Mouse (Mus musculus): ENCODE results near the gene Bckdk.
"Not testable (repeated sequence)": the region's sequence is repeated elsewhere in the genome, so short reads cannot be mapped to it uniquely, and the experiment has no call there.

Gene Bckdk

DNA sequence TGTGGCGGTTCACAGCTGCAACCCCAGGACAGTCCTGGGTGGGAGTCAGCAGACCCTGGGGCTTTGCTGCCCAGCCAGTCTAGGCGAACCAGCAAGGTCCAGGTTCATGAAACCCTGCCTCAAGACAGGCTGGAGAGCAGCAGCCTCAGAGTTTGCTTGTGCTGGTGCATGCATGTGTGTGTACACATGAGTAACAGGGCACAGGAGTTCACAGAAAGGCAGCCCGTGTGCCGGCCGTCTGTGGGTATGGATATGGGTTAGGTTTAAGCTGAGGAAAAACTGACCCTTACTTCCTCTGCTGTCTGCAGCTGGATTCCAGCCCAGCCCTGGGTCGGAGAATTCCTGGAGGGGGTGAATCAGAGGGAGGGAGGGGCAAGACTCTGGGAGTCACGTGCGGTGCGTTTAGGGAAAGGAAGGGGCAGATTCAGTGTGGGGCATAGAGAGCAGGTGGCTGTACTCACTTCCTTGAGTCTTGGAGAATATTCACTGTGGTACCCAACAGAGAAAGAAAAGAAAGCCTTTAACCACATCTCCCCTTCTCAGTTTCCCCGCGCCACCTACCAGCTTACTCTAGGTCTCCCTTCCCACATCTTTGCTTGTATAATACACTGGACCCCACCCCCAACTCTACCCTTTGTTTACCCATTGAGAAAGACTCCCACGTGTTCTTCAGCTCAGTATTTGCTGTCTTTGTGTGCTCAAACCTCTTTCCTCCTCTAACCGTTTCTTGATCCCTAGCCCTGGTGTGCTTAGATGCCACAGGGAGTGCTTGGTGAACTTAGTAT lies 27.7 kb downstream of the Bckdk start:
- DNase-seq: no peak

- DNase-seq: no peak
Measured at GRCm38 (mm10) chr7:127932273-127933031, 28.6 kb downstream of the Bckdk start.

DNA sequence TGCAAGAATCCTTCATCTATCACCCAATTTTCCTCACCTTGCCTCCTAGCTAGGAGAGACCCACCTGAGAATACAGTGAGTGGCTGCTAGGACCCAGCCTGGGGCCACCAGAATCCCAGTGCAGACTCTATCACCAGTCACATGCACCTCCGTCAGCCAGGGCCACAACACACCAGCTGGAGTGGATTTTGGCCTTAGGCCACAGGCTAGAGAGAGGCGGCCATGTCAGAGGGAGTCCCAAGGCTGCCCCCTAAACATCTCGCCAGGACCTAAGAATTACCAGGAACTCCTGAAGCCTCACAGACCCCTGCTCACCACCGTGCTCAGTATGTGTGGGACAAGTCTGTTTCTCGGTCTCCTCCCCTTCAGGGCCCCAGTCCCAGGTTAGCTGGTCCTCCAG lies 30.2 kb downstream of the Bckdk start:
- no peak for DNase-seq

DNA sequence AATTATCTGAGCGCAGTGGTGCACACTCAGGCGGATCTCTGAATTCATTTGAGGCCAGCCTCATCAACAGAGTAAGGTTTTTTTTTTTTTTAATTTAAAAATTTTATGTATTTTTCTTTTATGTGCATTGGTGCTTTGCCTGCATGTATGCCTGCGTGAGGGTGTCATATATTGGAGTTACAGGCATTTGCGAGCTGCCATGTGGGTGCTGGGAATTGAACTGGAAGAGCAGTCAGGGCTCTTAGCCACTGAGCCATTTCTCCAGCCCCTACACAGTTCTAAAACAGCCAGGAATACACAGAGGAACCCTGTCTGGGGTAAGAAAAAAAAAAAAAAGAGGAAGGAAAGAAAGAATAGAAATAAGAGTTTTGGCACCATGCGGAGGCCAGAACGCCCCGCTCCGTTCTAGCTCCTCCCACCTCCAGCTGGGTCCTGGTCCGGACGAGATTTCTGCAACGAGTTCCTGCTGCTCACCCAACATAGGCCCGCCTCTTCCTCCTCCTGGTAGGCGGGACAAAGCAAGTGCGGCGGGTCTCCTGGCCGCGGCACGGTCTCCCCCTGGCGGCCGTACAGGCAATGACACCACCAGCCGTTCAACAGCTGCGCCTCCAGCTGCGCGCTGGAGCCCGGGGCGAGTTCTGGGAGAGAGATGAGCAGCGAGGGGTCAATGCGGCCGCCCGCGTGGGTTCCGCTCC lies 31.3 kb downstream of the Bckdk start:
- peak; percentile 97 for DNase-seq

- DNase-seq: no peak
Measured at GRCm38 (mm10) chr7:127935748-127936159, 31.9 kb downstream of the Bckdk start.

DNA sequence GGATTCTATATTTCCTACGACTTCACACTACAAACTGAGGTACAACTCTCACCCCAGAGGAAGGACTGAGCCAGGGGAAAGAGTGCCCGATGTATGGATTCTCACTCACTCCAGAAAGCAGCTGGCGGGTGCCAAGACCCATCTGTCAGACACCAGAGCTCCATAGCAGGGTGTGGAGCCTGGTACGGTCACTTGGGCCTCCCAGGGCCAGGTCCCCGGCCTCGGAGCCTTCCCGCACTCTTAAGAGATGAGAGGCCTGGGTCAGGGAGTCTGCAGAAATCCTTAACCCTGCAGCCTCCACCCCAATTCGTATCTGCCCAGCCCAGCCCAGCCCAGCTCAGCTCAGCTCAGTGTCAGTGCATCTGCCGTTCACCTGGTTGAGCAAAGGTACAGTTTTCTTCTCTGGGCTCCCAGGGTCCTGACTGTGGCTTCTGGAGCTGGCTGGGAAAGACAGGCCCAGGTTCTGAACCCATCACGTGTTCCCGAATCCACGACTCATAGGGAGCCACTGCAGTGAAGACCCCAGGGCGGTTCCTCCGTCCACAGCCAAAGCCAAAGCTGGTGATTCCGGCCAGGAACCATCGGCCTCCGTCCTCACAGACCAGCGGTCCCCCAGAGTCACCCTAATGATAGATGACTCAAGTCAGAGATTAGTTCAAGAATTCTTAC lies 32.5 kb downstream of the Bckdk start:
- DNase-seq: peak; percentile 19

- not testable (repeated sequence) for DNase-seq
Measured at GRCm38 (mm10) chr7:127942097-127942496, 38.2 kb downstream of the Bckdk start.

GRCm38 (mm10) chr7:127944614-127945013 lies 40.7 kb downstream of the Bckdk start:
- no peak for DNase-seq

GRCm38 (mm10) chr7:127946470-127947023 lies 42.7 kb downstream of the Bckdk start, which contains the start of gene Prss36:
Gene Prss36 (minus strand): TSS chr7:127946725.
- no peak for DNase-seq

DNA sequence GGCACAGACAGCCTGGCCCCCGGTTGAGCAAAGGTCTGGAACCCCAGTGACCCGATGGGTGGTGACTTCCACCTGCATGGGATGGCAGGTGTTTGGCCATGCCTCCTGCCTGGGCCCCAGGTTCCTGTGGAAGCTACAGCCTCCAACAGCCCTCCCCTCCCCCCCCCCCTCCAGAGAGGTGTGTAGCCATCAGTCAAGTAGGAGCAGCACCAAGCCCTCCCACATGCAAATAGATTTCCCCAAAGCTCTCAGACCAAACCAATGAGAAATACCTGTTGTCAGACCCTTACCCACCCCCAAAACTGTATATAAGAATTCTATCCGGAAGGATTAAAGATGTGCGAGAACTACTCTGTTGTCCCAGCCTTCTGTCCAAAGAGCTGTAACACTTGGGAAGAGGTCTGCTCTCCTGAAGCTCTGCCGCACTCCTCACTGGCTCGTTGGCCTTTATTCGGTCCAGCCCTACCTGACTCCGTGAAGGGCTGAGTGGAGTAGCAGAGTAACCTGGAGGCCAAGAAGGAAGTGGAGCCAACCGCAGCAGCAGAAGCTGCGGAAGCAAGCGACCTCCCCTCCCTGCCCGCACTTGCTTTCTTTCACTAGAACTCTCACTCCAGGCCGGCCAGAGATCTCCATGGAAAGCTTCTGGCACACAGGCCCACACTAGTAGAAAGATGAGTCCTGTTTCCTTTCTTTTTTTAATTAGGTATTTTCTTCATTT lies 49.1 kb downstream of the Bckdk start:
- DNase-seq: no peak

DNA sequence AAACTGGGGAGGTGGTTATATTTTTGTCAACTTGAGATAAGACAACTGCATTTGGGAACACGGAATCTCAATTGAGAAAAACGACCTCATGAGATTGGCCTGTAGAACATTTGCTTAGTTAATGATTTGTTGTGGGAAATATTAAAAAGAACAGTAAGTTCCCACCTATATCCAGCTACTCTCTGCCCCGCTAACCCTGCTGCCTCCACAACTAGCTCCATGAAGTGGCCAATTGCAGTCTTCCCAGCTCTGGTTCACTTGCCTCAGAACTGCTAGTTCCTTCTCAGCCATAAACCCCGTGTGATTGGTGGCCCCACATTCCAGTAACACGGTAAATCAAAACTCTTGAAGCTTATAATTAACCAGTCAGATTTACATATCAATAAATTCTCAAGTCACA lies 55.5 kb downstream of the Bckdk start:
- no peak for DNase-seq
